Mouse (Mus musculus): ENCODE results near the gene Zbtb8os. TPM values are rescaled to one million over a fixed set of nuclear protein-coding genes. Genes with fewer than 3 reads are reported as not detected.

Zbtb8os gene
- 38.9 and 43.7 TPM in 2 replicates for polyA plus RNA-seq (2016; fragmentation: Nextera tagmentation; extraction: Ambion mirVana)

DNA sequence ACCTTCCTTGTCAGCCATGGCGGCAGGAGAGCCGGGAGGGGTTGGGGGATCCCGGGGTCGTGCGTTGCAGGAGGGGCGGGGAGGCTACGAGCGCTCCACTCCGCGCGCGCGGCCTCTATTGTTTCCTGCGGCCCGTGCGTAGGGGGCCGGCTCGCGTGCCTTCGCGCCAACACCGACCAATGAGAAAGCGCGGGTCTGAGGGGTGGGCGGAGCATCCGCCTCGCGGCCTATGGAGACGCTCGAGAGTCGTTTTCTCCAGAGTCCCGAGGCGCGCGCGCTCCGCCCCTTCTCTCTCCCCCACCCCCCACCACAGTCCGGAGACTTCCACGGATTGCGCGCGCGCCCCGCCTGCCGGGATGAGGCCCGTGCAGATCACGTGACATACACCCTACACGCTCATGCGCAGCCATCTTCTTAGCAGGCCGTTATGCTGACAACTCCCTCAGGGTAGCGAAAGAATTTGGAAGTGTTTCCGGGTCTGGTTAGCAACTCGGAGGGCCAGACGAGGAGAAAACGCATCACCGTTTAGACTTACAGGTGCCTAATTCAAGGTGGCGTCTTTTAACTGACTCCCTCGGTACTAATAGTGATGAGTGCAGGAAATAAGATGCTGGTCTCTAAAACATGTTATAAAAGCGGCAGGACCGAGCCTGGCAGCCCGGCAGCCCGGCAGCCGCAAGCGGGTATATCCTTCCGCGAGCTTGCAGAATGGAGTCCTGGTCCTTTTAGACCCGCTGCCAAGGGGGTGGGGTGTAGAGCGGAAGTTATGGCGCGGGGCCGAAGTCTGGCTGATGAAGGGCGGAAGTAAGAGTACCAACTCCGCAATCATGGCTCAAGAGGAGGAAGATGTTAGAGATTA, at the start of gene Zbtb8os, which contains the start of gene Rbbp4:
Gene Zbtb8os, plus strand, starts transcription at position 480 of the 859 bp plus-strand sequence.
Gene Rbbp4, minus strand, starts transcription at position 155 of the 859 bp plus-strand sequence.
- H3K36me3 ChIP-seq: peaks cover 23% of the 10 kb centered on the region

DNA sequence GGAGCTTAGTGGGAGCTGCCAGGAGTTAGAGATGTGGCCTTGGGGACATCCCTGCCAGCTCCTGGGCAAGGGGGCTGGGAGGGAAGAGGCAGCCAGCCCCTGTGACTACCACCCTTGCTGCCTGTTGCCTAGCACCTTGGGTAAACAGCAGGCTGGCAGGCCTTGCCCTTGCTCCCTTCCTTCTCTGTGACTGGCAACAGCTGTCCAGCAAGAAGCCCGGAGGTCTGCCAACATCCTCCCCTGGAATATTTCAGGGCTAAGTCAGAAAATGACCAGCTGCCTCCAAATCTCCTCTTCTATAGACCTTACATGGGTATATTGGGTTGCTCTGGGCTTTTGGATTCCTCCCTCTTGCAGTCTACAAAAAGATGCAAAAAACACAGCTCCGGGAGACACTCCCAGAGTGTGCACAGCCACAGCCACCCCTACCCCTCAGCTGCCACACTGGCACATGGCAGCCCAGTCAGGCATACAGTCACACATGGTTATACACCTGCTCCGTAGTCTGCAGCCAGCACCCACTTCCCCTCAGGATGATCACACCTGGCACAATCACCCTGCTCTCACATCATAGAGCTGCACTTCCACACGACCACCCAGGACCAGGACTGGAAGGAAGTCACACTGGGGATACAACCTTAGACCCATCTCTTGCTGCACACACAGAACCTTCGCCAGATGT, 49.4 kb upstream of the Zbtb8os start:
- peak overlapping the region; percentile 98 for H3K4me2 ChIP-seq (replicated peaks)
- H3K27ac ChIP-seq: 0 out of 2 replicates have a peak overlapping the region, but pooled peaks have one; percentile 24
- WGBS: 62% methylated on average over 5 of the region's 5 CpGs
- peaks cover 15% of the 10 kb centered on the region for H3K4me1 ChIP-seq
- H3K9ac ChIP-seq: no peak overlapping the region
- no peaks in the 10 kb centered on the region for H3K9me3 ChIP-seq
- H3K36me3 ChIP-seq: no peaks in the 10 kb centered on the region
- H3K4me3 ChIP-seq: peak overlapping the region; percentile 52; the same call in 1 of the 2 replicates
- peaks cover 30% of the 10 kb centered on the region for H3K27me3 ChIP-seq
- ATAC-seq (ENCODE audit: insufficient number of reproducible peaks, insufficient read depth, low FRiP score, low TSS enrichment): peak; percentile 54

More for the DNA sequence above, at the start of gene Zbtb8os, which contains the start of gene Rbbp4:
- Histone ChIP-seq H3K4me1 (peaks cover 24% of the 10 kb centered on the region), H3K4me2 (replicated peaks) (peak within 1 kb of the TSS; percentile 76), H3K27me3 (no peaks in the 10 kb centered on the region), H3K9me3 (no peaks in the 10 kb centered on the region), H3K27ac (peak within 1 kb of the TSS; percentile 98), H3K4me3 (peak within 1 kb of the TSS; percentile 95), H3K9ac (peak within 1 kb of the TSS; percentile 97)
- peak; percentile 99 for ATAC-seq (ENCODE audit: insufficient number of reproducible peaks, insufficient read depth, low FRiP score, low TSS enrichment)
- WGBS: under 1% methylated on average over 70 of the region's 73 CpGs

DNA sequence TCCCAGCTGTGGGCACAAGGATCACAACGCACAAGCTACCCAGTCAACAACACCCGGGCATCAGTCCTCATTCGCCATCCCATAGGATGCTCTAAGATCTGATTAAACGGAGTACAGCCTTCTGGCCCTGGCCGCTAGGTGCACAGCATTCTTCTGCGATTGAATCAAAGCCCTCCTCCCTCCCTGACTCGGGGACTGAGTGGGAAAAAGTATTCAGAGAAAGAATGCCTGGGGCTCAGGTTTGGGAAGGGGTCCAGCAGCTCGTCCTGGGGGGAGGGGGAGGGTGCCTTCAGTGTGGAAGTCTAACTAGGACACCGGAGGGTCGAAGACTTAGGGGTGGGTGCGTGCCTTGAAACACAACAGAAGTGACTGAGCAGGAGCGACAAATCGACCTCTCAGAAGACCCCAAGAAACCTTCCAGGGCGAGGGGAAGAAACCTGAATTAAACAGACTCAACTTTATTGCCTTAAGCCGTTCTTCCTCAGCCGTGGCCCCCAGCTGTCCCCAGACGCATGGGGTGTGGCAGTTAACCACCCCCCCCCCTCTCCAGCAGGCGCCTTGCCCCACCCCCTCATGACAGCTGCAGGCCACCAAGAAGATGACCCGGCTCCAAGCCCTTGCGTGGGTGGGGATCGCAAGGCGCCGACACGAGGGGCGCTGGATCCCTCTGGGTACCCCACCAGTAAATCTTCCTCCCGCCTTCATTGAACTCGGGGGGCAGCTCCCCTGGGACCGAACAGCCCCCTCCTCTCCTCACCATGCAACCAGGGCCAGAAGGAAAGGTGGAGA, 48.6 kb upstream of the Zbtb8os start:
- Histone ChIP-seq H3K27ac (0 out of 2 replicates have a peak overlapping the region, but pooled peaks have one; percentile 24), H3K27me3 (peaks cover 30% of the 10 kb centered on the region), H3K9ac (peak overlapping the region; percentile 58), H3K4me3 (peak overlapping the region; percentile 52), H3K4me1 (peaks cover 15% of the 10 kb centered on the region), H3K36me3 (no peaks in the 10 kb centered on the region), H3K9me3 (no peaks in the 10 kb centered on the region), H3K4me2 (replicated peaks) (peak overlapping the region; percentile 98)
- WGBS: 2% methylated on average over 28 of the region's 28 CpGs
- 0 out of 2 replicates have a peak, but pooled peaks have one; percentile 29 for ATAC-seq (ENCODE audit: insufficient number of reproducible peaks, insufficient read depth, low FRiP score, low TSS enrichment)

DNA sequence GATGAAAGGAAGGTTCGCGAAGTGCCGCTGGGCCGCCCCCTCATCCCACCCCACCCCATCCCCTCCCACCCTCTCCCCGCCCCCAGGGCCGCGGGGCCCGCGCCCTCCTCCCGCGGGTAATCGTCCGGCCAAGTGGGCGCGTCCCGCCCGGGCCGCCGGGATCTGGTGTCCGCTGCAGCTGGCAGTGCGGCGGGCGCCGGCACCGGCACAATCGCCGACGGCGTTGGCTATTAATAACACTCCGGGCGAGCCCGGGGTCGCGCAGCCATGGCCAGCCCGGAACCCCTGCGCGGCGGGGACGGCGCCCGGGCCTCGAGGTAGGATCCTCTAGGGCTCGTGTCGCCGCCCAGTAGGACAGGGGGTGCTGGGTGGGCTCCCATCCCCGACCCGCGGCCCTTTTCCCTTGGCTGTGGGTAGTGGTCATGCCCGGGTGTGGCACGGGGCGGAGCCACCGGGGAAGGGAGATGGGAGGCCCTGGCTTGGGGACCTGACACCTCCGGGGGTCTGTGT, 48.0 kb upstream of the Zbtb8os start, which contains the start of gene Sync:
Gene Sync, plus strand, starts transcription at position 146 of the 510 bp plus-strand sequence.
- H3K27ac ChIP-seq: 0 out of 2 replicates have a peak within 1 kb of the TSS, but pooled peaks have one; percentile 24
- H3K4me2 ChIP-seq (replicated peaks): peak within 1 kb of the TSS; percentile 98
- H3K9ac ChIP-seq: peak within 1 kb of the TSS; percentile 58
- H3K36me3 ChIP-seq: no peaks in the 10 kb centered on the region
- H3K4me1 ChIP-seq: peaks cover 15% of the 10 kb centered on the region
- H3K9me3 ChIP-seq: no peaks in the 10 kb centered on the region
- under 1% methylated on average over 53 of the region's 53 CpGs for WGBS
- H3K27me3 ChIP-seq: peaks cover 30% of the 10 kb centered on the region
- ATAC-seq (ENCODE audit: insufficient number of reproducible peaks, insufficient read depth, low FRiP score, low TSS enrichment): 0 out of 2 replicates have a peak, but pooled peaks have one; percentile 52
- H3K4me3 ChIP-seq: peak within 1 kb of the TSS; percentile 52

DNA sequence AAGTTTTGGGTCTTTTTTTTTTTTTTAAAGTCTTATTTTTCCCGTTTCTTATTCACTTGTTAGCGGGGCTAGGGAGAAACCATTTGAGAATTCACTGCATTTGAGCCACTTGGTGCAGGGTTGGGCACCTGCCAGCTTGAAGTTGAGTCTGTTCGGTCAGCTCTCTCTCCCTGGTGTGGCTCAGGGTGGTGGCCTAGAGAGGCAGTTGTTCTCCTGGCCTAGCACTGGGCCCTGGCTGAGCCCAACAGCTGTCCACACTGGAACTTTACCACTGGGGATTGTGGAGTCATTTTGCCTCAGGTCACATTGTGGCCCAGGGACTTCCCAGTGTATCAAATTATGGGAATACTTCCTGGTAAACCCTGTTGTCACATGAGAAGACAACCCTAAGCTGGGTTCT, 47.4 kb upstream of the Zbtb8os start:
- no peaks in the 10 kb centered on the region for H3K9me3 ChIP-seq
- 31% methylated on average over 3 of the region's 3 CpGs for WGBS
- no peaks in the 10 kb centered on the region for H3K36me3 ChIP-seq
- no peak overlapping the region for H3K27ac ChIP-seq
- H3K27me3 ChIP-seq: peaks cover 32% of the 10 kb centered on the region
- H3K4me3 ChIP-seq: no peak overlapping the region
- H3K4me1 ChIP-seq: peaks cover 15% of the 10 kb centered on the region
- no peak for ATAC-seq (ENCODE audit: insufficient number of reproducible peaks, insufficient read depth, low FRiP score, low TSS enrichment)
- H3K9ac ChIP-seq: no peak overlapping the region
- peak overlapping the region; percentile 98 for H3K4me2 ChIP-seq (replicated peaks)

DNA sequence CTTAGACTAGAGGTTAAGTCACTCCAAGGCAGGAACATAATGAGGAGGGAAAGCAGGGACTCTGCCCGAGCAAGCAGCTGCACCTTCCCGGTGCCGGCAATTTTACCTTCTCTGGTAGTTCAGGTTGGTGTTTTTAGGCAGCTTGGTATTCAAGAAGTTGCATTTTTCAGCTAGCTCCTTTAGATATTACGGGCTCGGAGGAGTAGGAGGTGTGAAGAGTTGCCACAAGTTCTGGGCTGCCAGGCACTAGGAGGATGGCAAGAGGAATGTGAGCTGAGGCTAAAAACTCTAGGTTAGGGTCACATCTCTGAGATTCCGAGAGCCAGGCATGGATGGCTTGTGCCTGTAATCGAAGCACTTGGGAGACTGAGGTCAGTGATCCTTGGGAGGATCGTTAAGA, 45.8 kb upstream of the Zbtb8os start:
- WGBS: 88% methylated on average over 8 of the region's 8 CpGs
- no peak for ATAC-seq (ENCODE audit: insufficient number of reproducible peaks, insufficient read depth, low FRiP score, low TSS enrichment)
- Histone ChIP-seq H3K4me1 (peaks cover 21% of the 10 kb centered on the region), H3K9ac (no peak overlapping the region), H3K9me3 (no peaks in the 10 kb centered on the region), H3K4me3 (no peak overlapping the region), H3K36me3 (no peaks in the 10 kb centered on the region), H3K4me2 (replicated peaks) (no peak overlapping the region), H3K27me3 (peaks cover 41% of the 10 kb centered on the region), H3K27ac (no peak overlapping the region)

DNA sequence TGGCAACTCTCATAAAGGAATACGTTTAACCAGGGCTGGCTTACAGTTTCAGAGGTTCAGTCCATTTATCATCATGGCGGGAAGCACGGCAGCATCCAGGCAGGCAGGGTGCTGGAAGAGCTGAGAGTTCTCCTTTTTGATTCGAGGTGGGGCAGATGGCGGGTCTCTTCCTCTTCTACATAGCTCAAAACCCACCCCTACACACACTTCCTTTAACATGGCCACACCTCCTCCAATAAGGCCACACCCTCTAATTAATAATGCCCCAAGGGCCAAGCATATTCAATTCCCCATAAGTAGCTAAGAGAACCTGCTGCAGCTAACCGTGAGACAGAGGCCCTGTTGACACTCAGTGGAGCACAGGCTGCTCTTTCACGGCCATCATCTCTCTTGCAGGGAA, 42.7 kb upstream of the Zbtb8os start:
- Histone ChIP-seq H3K27me3 (peaks cover 17% of the 10 kb centered on the region; the same call in 1 of the 2 replicates), H3K4me3 (no peak overlapping the region), H3K9me3 (no peaks in the 10 kb centered on the region), H3K4me2 (replicated peaks) (no peak overlapping the region), H3K36me3 (no peaks in the 10 kb centered on the region), H3K4me1 (peaks cover 7% of the 10 kb centered on the region), H3K9ac (no peak overlapping the region), H3K27ac (no peak overlapping the region)
- ATAC-seq (ENCODE audit: insufficient number of reproducible peaks, insufficient read depth, low FRiP score, low TSS enrichment): no peak
- WGBS: 62% methylated on average over 7 of the region's 7 CpGs

DNA sequence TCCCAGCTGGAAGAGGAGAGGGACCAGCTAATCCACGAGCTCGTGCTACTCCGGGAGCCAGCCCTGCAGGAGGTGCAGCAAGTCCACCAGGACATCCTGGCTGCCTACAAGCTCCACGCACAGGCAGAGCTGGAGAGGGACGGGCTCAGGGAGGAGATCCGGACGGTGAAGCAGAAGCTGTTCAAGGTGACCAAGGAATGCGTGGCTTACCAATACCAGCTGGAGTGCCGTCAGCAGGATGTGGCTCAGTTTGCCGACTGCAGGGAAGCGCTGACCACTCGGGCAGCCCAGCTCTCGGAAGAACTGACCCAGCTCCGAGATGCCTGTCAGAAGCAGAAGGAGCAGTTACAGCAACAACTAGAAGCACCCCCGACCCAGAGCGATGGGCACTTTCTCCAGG, 41.8 kb upstream of the Zbtb8os start:
- WGBS: 18% methylated on average over 16 of the region's 16 CpGs
- Histone ChIP-seq H3K9me3 (no peaks in the 10 kb centered on the region), H3K4me3 (no peak overlapping the region), H3K27ac (no peak overlapping the region), H3K27me3 (peaks cover 11% of the 10 kb centered on the region; the same call in 1 of the 2 replicates), H3K4me2 (replicated peaks) (peak overlapping the region; percentile 33), H3K36me3 (no peaks in the 10 kb centered on the region), H3K4me1 (peaks cover 6% of the 10 kb centered on the region; the same call in 1 of the 2 replicates), H3K9ac (peak overlapping the region; percentile 28; the same call in 1 of the 2 replicates)
- no peak for ATAC-seq (ENCODE audit: insufficient number of reproducible peaks, insufficient read depth, low FRiP score, low TSS enrichment)

DNA sequence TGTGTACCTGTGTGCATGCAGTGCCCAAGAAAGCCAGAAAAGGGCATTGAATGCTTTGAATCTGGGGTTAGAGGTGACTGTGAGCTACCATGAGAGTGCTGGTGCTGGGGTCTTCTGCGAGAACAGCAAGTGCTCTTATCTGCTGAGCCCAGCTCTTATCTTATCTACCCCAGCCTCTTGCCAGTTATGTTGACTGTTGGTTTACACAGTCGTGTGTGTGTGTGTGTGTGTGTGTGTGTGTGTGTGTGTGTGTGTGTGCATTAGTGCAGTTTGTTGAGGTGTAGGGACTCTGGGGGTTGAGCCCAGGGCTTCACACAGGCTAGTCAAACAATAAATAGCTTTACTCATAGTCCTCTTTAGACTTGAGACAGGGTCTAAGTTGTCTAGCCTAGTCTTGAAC, 40.3 kb upstream of the Zbtb8os start:
- H3K36me3 ChIP-seq: no peaks in the 10 kb centered on the region
- no peak overlapping the region for H3K4me2 ChIP-seq (replicated peaks)
- no peak overlapping the region for H3K27ac ChIP-seq
- H3K4me1 ChIP-seq: peaks cover 13% of the 10 kb centered on the region; the same call in 1 of the 2 replicates
- H3K9me3 ChIP-seq: no peaks in the 10 kb centered on the region
- 69% methylated on average over 2 of the region's 2 CpGs for WGBS
- H3K27me3 ChIP-seq: peaks cover 11% of the 10 kb centered on the region; the same call in 1 of the 2 replicates
- ATAC-seq (ENCODE audit: insufficient number of reproducible peaks, insufficient read depth, low FRiP score, low TSS enrichment): no peak
- no peak overlapping the region for H3K4me3 ChIP-seq
- no peak overlapping the region for H3K9ac ChIP-seq

DNA sequence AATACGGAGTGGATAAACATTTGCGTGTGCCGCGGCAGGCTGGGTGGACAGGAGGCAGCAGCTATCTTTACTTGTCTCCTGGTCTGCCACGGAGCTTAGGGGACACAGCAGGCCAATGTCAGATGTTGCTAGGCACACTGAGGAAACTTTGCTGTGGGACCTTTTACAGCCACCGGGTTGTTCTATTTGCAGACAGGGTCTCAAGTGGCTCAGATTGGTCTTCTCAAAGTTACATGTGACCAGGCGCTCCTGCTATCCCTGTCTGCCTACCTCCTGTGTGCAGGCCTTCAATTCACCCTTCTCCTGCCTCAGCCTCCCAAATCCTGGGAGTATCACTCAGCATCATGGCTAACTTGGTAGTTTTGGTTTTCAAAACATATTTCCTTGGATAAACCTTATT, 39.4 kb upstream of the Zbtb8os start:
- Histone ChIP-seq H3K27ac (no peak overlapping the region), H3K4me2 (replicated peaks) (no peak overlapping the region), H3K27me3 (peaks cover 11% of the 10 kb centered on the region; the same call in 1 of the 2 replicates), H3K4me3 (no peak overlapping the region), H3K4me1 (peaks cover 13% of the 10 kb centered on the region; the same call in 1 of the 2 replicates), H3K9ac (no peak overlapping the region), H3K36me3 (no peaks in the 10 kb centered on the region), H3K9me3 (peaks cover under 1% of the 10 kb centered on the region; the same call in 1 of the 2 replicates)
- 84% methylated on average over 7 of the region's 7 CpGs for WGBS
- no peak for ATAC-seq (ENCODE audit: insufficient number of reproducible peaks, insufficient read depth, low FRiP score, low TSS enrichment)
